10 mouse cellular contexts compared by ENCODE assay signal in genomic region chr9:62554606-62555005, GRCm38 (mm10). TPM values are rescaled to one million over a fixed set of nuclear protein-coding genes. Genes with fewer than 3 reads are reported as not detected.
A peak's percentile ranks its signal among the peaks of the same experiment; 100 is the strongest.
DNase-seq lines count a peak whose midpoint lies in the region; ATAC-seq and TF ChIP-seq lines count a peak whose summit lies in the region.
"Had no signal": no experiment of that assay in that cellular context is flagged by ENCODE, and none has a peak within 500 bp of the region (broad histone marks: within the 10 kb centered on the region; RNA-seq: fewer than 3 reads in every experiment).

No protein-coding gene starts in this region.

- H3K27me3 ChIP-seq in forebrain, embryonic 14.5 days (replicated peaks; ENCODE audit: control insufficient read depth, insufficient read depth, low read length) = no peaks in the 10 kb centered on the region
- no peaks in the 10 kb centered on the region for H3K27me3 ChIP-seq in neural tube, embryonic 13.5 days
- H3K27me3 ChIP-seq: intestine, embryonic 15.5 days; liver, embryonic 12.5 days had no signal

- H3K9me3 ChIP-seq in forebrain, embryonic 14.5 days (replicated peaks; ENCODE audit: control insufficient read depth, low read length) = no peaks in the 10 kb centered on the region
- no peaks in the 10 kb centered on the region for H3K9me3 ChIP-seq in neural tube, embryonic 13.5 days
- H3K9me3 ChIP-seq: intestine, embryonic 15.5 days; liver, embryonic 12.5 days had no signal

- no peak overlapping the region for H3K4me3 ChIP-seq in cortical plate, adult 2 months (ENCODE audit: insufficient read depth, low read length)
- H3K4me3 ChIP-seq in forebrain, embryonic 14.5 days (ENCODE audit: low read depth, low read length) = no peak overlapping the region
- H3K4me3 ChIP-seq in neural tube, embryonic 13.5 days = no peak overlapping the region
- H3K4me3 ChIP-seq: intestine, embryonic 15.5 days; liver, embryonic 12.5 days had no signal

- no peak overlapping the region for H3K9ac ChIP-seq in forebrain, embryonic 14.5 days (ENCODE audit: low read length)
- H3K9ac ChIP-seq in neural tube, embryonic 13.5 days = no peak overlapping the region
- H3K9ac ChIP-seq: intestine, embryonic 15.5 days; liver, embryonic 12.5 days had no signal

- H3K27ac ChIP-seq in cortical plate, adult 2 months (ENCODE audit: insufficient read depth, low read length) = peak overlapping the region; percentile 72
- peak overlapping the region; percentile 70 for H3K27ac ChIP-seq in forebrain, embryonic 14.5 days (ENCODE audit: low read depth, low read length)
- H3K27ac ChIP-seq in neural tube, embryonic 13.5 days (replicated peaks) = peak overlapping the region; percentile 72
- H3K27ac ChIP-seq: intestine, embryonic 15.5 days; liver, embryonic 12.5 days had no signal

- peaks cover 15% of the 10 kb centered on the region for H3K4me1 ChIP-seq in cortical plate, adult 2 months (ENCODE audit: control insufficient read depth, insufficient read depth, low read length)
- peaks cover 19% of the 10 kb centered on the region for H3K4me1 ChIP-seq in forebrain, embryonic 14.5 days (ENCODE audit: control insufficient read depth, insufficient read depth, low read length)
- H3K4me1 ChIP-seq in neural tube, embryonic 13.5 days (replicated peaks) = peaks cover 26% of the 10 kb centered on the region
- H3K4me1 ChIP-seq: intestine, embryonic 15.5 days; liver, embryonic 12.5 days had no signal

- H3K36me3 ChIP-seq in forebrain, embryonic 14.5 days (ENCODE audit: control insufficient read depth, insufficient read depth, low read length) = no peaks in the 10 kb centered on the region
- no peaks in the 10 kb centered on the region for H3K36me3 ChIP-seq in neural tube, embryonic 13.5 days
- H3K36me3 ChIP-seq: intestine, embryonic 15.5 days; liver, embryonic 12.5 days had no signal

- WGBS in forebrain, embryonic 14.5 days = 35% methylated on average over 3 of the region's 3 CpGs
- WGBS in neural tube, embryonic 13.5 days = 25% methylated on average over 3 of the region's 3 CpGs

- TF ChIP-seq POLR2A in cortical plate, adult 2 months (IDR thresholded peaks at IDR 0.05; ENCODE audit: extremely low read depth, insufficient read depth, low read length) = no peak

- H3K4me2 ChIP-seq in forebrain, embryonic 14.5 days (ENCODE audit: low read length) = 0 out of 2 replicates have a peak overlapping the region, but pooled peaks have one; percentile 5
- H3K4me2 ChIP-seq in neural tube, embryonic 13.5 days = no peak overlapping the region
- H3K4me2 ChIP-seq: intestine, embryonic 15.5 days; liver, embryonic 12.5 days had no signal

- peak; percentile 89 for DNase-seq in forebrain, embryonic 14.5 days (ENCODE audit: low spot score)
- peak; percentile 68 for DNase-seq in left cerebral cortex, adult 11 months (ENCODE audit: low spot score)
- no peak for DNase-seq in heart, adult 8-10 months (ENCODE audit: low spot score)
- DNase-seq in MN1 (ENCODE audit: low spot score) = no peak
- no peak for DNase-seq in ovary, postnatal 10 days (ENCODE audit: low spot score)

- no peak for TF ChIP-seq CTCF in cortical plate, adult 2 months (IDR thresholded peaks at IDR 0.05; ENCODE audit: extremely low read depth, insufficient read depth, low read length)

- ATAC-seq in forebrain, embryonic 14.5 days = peak; percentile 91
- peak; percentile 91 for ATAC-seq in neural tube, embryonic 13.5 days (ENCODE audit: low read depth)
- ATAC-seq: intestine, embryonic 15.5 days; liver, embryonic 12.5 days had no signal

RNA-seq across cellular contexts. Expression of gene Coro2b, which starts 17.8 kb away (rescaled TPM):
- 130 and 131 TPM in 2 replicates for polyA plus RNA-seq in cortical plate, adult 2 months (2012; rRNA removed)
- polyA plus RNA-seq in forebrain, embryonic 14.5 days (2014; fragmentation: Nextera tagmentation; extraction: Ambion mirVana) = 29.0 and 33.2 TPM in 2 replicates
- polyA plus RNA-seq in neural tube, embryonic 13.5 days (2015; fragmentation: Nextera tagmentation; extraction: Ambion mirVana) = 41.5 and 43.8 TPM in 2 replicates
- total RNA-seq in heart, adult 8-10 months (2022) = 10 to 100 TPM in 2 of 4 experiments, 1 to 10 TPM in 2; 8.6 to 12.9 (median 10.1) TPM
- total RNA-seq: MEL had no signal

Comparison
In these comparisons a context has a peak if more than half of its experiments do, and no peak if none do; other contexts are left out.
1. DNase-seq: peak in forebrain, embryonic 14.5 days (single experiment) and left cerebral cortex, adult 11 months (single experiment); none in heart, adult 8-10 months (single experiment), MN1 (single experiment) and ovary, postnatal 10 days (single experiment).
2. Peak in every context shown above with its lines, with median percentiles within 50 percentile points of each other: H3K27ac ChIP-seq.